Mouse (Mus musculus): ENCODE results near the gene Xylb. TPM values are rescaled to one million over a fixed set of nuclear protein-coding genes. Genes with fewer than 3 reads are reported as not detected.
"Not testable (repeated sequence)": the region's sequence is repeated elsewhere in the genome, so short reads cannot be mapped to it uniquely, and the experiment has no call there.

The Xylb gene
- total RNA-seq, 2 experiments from 2014 or later = 4.1 to 4.3 TPM

DNA sequence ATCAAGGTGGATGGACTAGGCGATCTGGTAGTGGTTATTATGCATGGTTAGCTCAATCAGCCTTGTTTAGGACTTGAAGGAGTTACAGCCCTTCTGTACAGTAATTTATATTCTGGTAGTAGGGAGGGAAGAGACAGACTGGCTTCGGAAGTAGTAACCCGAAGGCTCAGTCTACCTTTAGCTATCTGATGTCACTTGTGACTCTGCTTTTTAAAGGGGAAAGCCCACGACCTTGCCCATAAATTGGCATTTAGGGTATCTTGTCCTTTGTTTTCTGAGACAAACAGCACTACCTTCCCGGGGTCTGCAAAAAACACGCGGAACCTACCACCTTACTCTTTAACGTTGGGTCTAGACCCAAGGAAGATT, 17.0 kb upstream of the Xylb start:
- no peak for DNase-seq (ENCODE audit: low spot score in 2 of 2)

DNA sequence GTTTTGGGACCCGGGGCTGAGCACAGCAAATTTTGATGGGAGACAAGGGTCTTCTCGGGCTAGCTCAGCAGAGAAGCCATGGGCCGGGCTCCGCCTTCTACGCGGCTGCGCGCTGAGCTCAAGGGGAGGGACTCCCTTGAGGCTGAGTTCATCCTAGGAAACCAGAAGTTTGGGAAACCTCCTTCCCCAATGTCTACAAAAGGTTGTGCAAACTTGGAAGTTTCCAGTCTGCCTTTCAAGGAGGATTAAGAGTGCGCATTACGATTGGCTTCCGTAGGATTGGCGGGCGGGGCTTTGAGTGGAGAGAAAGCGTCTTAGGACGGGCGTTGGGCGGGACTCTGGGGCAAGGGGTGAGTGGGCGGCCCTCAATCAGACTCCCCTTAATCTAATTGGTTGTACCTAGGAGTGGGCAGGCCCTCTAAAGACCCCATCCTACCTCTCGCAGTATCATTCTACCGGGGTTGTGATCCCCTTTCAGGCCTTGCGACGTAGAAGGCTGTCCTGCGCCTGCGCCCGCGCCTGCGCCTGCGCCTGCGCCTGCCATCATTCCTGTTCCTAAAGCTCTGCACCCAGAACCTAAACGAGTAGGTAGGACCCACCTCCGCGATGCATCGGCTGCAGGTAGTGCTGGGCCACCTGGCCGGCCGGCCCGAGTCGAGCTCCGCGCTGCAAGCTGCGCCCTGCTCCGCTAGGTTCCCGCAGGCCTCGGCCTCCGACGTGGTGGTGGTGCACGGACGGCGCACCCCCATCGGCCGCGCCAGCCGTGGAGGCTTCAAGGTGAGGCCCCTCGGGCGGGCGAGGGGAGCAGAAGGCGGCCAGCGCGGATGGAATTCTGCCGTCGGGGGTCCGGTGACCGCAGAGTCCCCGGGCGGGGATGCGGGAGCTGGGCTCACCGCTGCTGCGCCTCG, 16.0 kb upstream of the Xylb start, which contains the start of gene Myd88:
Gene Myd88 (minus strand): TSS at position 503 of the 908 bp plus-strand sequence.
- DNase-seq (ENCODE audit: low spot score in 2 of 2) = peak; percentile 92 to 95

DNA sequence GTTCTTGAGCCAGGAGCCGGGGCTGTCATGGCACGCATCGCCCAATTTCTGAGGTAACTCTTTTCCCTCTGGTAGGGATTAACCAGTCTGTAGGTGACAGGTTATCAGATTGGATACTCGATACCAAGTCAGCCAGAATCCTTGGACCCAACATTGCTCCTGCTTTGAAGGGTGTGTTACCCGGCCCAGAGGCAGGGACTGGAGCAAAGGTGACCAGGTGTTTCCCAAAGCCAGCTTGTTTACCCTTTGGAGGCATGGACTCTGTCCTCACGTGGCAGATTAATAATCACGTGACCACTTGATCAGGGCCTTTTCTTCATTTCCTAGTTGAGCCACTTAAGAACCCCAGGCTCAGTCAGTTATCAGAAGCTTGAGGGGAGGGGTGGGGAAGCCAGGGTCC, 14.5 kb upstream of the Xylb start:
- DNase-seq (ENCODE audit: low spot score in 2 of 2) = no peak

DNA sequence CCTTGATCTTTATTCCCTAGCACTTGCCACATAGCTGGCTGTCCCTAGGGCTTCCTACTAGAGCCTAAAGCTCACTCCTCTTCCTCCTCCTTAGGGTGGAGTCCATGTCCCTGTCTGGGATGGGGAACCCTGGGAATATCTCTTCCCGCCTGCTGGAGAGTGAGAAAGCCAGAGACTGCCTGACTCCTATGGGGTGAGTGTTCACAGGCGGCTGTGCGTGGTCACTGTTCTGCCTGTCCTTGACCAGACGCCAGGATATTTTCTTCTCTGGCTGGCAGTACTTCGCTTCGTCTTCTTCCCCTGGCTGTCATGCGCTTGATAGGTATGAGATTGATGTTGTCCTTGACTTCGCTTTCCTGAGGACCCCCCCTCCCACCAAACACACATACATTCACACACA, 10.8 kb upstream of the Xylb start:
- DNase-seq (ENCODE audit: low spot score in 2 of 2) = no peak

DNA sequence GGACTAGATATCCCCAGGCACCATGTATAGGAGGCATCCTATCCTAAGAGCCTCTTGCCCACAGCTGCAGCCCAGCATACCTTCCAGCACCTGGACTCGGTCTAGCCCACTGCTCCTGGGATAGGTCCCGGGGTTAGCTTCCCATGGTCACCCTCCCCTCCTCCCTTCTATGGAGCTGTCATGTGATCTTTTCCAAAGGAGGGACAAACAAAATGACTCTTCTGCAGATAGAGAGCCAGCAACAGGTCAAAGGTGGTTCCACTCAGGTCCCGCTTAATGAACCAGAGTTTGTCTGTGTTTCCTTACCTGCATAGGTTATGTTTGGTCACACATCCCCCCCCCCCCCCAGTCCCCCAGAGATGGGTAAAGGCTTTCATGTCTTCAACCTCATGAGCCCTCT, 6.7 kb upstream of the Xylb start:
- no peak for DNase-seq (ENCODE audit: low spot score in 2 of 2)

DNA sequence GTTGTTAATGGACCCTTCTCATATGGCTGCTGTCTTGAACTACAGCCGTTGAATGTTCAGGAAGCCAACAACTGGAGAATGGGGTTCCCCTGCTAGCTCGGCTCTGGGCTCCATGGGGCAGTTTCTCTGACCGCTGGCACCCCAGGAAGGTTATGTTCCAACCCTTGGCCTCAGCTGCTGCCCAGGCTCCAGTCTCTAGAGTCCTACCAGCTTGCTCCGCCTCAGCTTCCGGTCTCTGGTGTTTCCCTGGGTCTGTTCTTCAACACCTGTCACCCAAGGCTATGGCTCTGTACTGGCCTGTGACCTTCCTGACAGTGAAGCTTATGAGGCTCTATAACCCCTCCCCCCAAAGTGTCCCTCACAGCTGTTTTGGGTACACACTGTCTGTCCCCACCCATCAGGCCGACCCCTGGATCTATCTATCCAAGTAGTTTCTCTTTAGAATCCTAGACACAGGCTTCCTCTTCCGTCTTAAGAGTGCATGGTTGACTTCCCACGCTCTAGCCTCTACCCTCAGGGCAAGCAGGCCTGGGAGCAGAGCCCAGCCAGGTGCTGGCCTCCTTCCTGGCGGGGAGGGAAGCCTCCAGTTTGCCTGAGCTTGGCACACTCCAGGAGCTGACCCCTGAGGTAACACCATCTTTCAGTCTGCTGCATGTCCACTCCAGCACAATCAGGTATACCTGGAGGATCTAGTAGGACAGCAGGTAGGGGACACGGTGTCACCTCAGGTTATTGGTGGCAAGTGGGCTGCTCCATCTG, 6.1 kb upstream of the Xylb start:
- DNase-seq (ENCODE audit: low spot score in 2 of 2) = no peak

DNA sequence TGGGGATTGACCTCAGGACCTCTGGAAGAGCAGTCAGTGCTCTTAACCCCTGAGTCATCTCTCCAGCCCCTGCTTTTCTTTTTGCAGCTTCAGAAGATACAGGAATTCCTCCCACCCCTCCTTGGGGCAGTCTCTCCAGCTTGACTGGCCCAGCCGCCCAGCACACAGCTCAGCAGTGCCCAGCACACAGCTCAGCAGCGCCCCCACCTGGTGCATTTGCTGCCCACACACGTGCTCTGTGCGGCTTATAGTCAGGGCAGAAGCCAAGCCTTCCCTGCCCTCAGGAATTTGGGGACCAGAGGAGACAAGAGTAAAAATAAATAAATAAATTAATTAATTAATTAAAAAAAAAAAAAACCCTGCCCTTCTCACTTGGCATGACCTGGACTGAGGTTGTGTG, 5.1 kb upstream of the Xylb start:
- peak; percentile 65 to 71 for DNase-seq (ENCODE audit: low spot score in 2 of 2)

DNA sequence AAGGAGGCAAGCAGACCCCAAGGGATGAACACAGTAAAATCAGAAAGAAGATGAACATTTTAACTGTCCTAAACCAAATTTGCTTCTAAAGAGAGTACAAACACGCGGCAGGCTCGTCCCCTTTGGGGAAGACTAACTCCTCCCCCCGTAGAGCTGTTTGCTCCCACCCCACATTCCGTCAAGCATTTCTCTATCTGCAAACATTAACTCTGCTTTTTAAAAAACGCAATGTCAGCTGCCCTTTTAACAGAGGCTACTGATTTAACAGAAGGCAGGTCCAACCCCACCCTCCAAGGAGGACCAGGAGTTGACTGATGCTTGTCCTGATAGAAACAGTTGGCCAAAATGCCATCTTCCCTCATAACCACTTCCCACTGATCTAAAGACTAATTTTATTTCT, 3.3 kb upstream of the Xylb start:
- no peak for DNase-seq (ENCODE audit: low spot score in 2 of 2)

DNA sequence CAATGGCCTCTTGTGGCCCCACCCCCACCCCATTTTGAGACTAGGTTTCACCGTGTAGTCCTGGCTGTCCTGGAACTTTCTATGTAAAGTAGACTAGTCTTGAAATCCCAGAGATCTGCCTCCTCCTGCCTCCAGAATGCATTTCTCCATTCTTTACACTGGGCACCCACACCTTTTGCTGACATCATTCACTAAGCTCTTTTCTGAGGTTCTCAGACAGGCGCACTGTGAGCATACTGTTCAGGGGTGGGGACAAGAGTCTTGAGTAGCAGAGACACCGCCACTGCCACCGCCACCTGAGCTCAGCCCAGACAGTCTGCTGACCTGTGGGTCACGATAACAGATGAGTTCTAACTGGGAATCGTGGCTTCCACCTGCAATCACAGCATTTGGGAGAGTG, 1.2 kb upstream of the Xylb start:
- DNase-seq (ENCODE audit: low spot score in 2 of 2) = peak in 1 of 2 experiments; percentile 21

DNA sequence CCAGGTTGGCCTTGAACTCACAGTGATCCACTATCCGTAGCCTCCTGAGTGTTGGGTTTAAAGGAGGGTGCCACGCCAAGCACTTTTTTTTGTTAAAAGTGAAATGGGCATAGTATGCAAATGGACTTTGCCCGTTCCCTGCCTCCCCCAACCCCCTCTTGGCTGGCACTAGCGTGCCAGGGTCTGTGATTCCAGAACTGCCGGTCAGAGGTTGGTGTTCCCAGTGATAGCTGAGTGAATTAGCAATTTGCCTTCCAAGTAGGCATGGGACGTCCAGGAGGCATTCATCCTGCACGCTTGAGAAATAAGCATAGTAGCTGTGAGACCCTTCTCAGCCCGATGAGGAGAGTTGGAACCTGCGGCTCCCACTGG, 863 bp downstream of the Xylb start:
- no peak for DNase-seq (ENCODE audit: low spot score in 2 of 2)

DNA sequence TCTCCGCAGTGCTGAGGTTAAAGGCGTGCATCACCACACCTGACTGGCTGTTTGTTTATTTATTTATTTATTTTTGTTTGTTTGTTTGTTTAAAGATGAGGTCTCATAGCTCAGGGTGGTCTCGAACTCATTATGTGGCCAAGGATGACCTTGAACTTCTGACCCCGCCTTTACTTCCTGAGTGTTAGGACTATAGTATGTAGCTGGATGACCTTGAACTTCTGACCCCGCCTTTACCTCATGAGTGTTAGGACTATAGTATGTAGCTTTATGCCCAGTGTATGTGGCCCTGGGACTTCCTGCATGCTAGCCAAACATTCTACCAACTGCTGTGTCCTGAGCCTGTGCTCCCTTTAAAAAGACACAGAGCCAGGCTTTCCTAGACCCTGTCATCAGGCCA, 4.2 kb downstream of the Xylb start:
- DNase-seq (ENCODE audit: low spot score in 2 of 2) = no peak

DNA sequence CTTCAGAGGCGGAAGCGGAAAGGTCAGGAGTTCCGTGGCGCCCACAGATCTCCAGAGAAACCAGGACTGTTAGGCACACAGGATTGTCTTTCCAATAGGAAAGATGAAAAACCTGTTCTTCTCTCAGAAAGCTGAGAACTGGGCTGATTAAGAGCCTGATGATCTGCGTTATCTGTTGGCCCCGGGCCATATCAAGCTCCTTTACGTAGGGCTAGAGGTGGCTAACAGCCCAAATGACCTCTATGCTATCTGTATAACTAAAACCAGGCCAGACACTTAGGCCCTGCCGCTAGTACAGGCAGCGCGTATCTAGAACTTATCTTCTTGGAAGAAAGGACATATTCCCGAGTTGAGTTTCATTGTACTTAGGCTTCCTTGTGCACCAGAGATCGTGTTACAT, 6.0 kb downstream of the Xylb start:
- no peak for DNase-seq (ENCODE audit: low spot score in 2 of 2)

DNA sequence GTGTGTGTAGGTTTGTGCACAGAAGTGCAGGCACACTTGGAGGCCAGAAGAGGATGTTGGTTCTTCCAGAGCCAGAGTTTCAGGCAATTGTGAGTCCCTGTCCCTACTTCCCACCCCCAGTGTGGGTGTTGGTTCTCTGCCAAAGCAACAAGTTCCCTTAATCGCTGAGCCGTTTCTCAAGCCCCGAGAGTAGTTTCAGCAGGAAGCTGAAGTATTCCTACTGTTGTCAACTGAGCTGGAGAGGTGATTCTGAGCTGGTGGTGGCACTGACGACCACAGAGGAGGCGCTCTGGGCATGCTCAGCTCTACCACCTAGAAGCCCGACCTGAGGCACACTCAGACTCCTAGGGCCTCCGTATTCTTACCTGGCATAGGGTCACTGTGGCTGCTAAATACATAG, 8.1 kb downstream of the Xylb start, which contains the start of gene Slc22a14:
Gene Slc22a14 (minus strand): TSS at position 270 of the 400 bp plus-strand sequence.
- no peak for DNase-seq (ENCODE audit: low spot score in 2 of 2)

DNA sequence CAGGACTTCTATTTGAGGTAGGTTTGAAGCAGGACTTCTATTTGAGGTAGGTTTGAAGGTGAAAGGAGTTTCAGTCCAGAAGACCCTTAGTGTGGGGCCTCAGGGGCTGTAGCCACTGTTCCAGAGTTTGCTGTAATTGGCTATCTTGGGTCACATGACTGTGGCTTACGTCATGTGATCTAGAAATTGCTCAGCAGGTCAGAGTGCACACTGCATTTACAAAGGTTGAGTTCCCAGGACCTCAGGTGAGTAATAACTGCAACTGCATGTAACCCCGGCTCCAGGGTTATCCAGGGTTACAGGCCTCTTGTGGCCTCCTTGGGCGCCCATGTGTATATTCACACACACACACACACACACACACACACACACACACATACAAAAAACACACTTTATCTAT, 11.2 kb downstream of the Xylb start:
- DNase-seq (ENCODE audit: low spot score in 2 of 2) = no peak

DNA sequence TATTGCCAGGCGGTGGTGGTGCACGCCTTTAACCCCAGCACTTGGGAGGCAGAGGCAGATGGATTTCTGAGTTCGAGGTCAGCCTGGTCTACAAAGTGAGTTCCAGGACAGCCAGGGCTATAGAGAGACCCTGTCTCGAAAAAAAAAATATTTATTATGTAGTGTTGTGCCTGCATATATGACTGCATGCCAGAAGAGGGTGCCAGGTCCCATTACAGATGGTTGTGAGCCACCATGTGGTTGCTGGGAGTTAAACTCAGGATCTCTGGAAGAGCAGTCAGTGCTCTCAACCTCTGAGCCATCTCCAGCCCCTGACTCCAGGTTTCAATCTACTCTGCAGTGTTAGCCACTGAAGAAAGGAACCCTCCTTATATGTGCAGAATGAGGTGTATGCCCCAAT, 13.6 kb downstream of the Xylb start:
- not testable (repeated sequence) for DNase-seq (ENCODE audit: low spot score in 2 of 2)

DNA sequence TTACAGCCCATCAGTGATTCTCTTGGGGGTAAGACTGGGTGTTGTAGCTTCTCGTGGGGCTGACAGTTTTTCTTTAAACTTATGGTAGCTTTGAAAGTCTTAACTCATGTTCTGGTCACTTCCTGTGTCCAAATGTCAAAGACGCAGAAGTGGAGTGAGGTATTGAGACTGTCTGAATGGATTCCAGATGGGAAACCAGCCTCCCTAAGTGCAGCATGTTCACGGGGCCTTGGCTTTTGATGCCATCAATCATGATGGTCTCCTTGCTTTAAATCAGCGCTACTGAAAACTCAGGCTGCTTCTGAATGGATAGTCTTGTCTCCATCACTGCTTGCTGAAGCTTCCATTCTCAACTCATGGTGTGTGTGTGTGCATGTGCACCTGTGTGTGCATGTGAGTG, 14.1 kb downstream of the Xylb start:
- no peak for DNase-seq (ENCODE audit: low spot score in 2 of 2)

DNA sequence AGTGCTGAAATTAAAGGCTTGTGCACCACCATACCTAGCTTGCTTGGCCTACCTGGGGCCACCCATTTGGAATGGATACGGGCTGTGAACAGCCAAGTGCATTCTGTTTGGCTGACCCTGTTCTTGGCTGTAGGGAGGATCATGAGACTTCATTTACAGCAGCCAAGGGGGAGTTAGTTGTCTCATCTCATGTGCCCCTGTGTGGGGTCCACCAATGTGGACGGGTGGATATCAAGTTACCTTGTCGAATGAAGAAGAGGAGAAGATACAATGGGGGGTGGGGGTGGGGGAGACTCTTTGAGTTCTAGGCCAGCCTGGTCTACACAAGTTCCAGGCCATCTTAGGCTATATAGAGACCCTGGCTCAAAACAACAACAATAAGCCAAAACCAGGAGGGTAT, 17.8 kb downstream of the Xylb start:
- DNase-seq (ENCODE audit: low spot score in 2 of 2) = no peak

DNA sequence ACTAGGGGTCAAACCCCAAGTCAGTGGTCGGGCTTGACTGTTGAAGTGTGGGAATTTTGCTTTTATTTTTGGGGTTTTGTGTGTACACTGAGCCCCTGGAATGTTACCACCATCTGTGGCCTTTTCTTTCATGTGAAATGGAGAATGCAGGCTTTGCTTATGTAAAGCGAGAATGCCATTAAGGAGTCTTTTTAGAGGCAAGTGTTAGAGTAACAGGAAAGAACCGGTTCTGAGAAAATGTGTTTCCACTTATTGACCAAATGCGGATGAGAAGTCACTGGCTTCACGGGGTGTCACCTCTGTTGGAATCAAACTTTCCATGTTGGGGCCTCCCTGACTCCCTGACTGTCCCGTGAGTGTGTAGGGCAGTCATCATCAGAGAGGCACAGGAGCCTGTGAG, 18.4 kb downstream of the Xylb start:
- DNase-seq (ENCODE audit: low spot score in 2 of 2) = no peak

DNA sequence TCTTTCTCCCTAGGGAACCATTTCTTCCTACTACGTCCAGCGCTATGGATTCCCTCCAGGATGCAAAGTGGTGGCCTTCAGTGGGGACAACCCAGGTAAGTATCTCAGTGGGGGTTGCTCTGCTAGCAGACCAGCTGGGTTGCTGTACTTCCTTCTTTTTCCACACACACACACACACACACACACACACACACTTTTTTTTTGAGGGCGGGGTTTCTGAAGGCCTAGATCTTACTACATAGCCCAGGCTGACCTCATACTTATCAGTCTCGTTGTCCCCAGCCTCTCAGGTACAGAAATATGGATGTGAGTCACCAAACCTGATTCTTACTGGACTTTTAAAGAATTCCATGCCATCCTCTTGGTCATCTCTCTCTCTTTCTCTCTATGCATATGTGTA, 21.1 kb downstream of the Xylb start:
- DNase-seq (ENCODE audit: low spot score in 2 of 2) = no peak

DNA sequence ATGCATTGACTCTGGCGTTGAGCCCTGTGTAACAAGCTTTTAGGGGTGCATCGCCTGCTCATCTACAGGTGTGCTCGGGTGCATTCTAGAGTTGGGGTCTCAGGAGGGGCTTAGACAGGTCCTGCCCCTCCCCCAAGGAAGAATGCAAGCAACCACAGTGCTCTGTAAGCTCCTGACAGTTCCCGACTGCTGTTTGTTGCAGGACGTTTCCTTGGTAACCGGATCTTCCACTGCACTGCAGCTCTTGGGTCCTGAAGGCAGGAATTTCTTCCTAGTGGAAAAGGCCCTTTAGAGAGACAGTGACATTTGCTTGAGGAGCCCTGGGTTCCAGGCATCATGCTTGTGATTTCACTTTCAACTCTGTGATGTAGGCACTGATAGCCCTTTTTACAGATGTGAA, 25.4 kb downstream of the Xylb start:
- DNase-seq (ENCODE audit: low spot score in 2 of 2) = no peak

DNA sequence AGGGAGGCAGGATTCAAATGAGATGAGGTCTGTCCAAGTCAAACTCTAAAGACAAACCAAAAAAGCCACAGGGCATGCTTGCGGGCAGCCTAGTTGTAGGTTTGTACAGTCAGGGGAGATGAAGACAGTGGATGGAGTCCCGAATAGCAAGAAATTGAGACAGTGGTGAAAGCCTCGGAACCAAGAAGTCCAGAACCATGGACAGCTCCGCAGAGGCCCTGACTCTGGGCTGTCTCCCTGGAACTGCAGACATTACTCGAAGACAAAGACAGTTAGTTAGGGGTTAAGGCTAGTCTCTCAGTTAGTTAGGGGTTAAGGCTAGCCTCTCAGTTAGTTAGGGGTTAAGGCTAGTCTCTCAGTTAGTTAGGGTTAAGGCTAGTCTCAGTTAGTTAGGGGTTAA, 31.8 kb downstream of the Xylb start:
- DNase-seq (ENCODE audit: low spot score in 2 of 2) = no peak

DNA sequence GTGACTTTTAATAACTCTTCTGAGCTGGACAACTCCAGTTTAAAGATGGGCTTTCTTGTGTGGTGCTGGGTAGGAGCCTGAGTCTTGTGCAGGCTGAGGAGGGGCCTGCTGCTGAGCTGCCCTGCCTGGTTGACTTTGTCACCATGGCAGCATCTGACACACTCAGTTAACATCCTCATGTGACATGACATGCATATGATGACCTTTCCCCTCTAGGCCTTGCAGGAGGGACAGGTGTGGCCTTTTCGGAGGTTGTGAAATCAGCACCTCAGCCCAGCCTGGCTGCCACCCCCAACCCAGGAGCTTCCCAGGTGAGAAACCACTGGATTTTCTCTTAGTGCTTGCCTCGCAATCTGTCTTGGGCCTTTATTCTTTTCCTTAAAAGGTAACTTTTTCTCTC, 33.0 kb downstream of the Xylb start:
- DNase-seq (ENCODE audit: low spot score in 2 of 2) = no peak

DNA sequence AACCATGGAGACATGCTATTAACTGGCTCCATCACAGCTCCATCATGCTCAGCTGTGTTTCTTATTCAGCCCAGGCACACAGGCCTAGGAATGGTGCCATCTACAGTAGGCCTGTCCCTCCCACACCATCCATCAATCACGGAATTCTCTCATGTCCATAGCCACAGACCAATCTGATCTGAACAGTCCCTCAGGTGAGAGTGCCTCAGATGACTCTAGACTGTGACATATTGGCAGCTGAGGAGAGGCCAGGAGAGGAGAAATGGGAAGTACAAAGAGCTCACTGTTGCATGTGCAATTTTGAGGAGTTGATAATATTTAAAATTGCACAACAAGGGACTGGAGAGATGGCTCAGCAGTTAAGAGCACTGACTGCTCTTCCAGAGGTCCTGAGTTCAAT, 37.6 kb downstream of the Xylb start:
- DNase-seq (ENCODE audit: low spot score in 2 of 2) = no peak
